Mouse (Mus musculus): ENCODE data around the gene Olah.

GRCm38 (mm10) chr2:3305426-3306025 lies 91.5 kb downstream of the Olah start:
- TF ChIP-seq POLR2A (IDR thresholded peaks at IDR 0.05; ENCODE audit: low read depth, low read length) (no peak), CTCF (conservative IDR thresholded peaks at IDR 0.05 in 1 of 2, IDR thresholded peaks at IDR 0.05 in 1 of 2; ENCODE audit: low read depth in 2 of 2, low read length in 2 of 2) (no peak), RCOR1 (conservative IDR thresholded peaks at IDR 0.05; ENCODE audit: low read depth, low read length) (no peak), TBP (conservative IDR thresholded peaks at IDR 0.05; ENCODE audit: low read depth, low read length) (no peak)

Measured in CH12.LX (cell line).